Mouse (Mus musculus) liver, adult 2 months (tissue): ENCODE data around the gene Top2a.

Source experiments
- CTCF ChIP-seq: fragments of 200-500 bp; IDR thresholded peaks from 2 replicates; pipeline ENCODE4 v1.5.1; 2011; ENCODE audit warnings: low read depth, low read length, control low read depth
- POLR2A ChIP-seq: fragments of 200-500 bp; IDR thresholded peaks from 2 replicates; pipeline ENCODE4 v1.6.1; 2011; ENCODE audit warnings: low read length, control low read depth; ENCODE audit not compliant: insufficient read depth; ENCODE audit errors: extremely low read depth

- TF ChIP-seq CTCF, result no peak
- TF ChIP-seq POLR2A, result no peak
These were observed 4.1 kb downstream of the Top2a start for GRCm38 (mm10) chr11:99019844-99020243.
